Mouse (Mus musculus): Measurements from ENCODE around the gene Prrt1.

DNA sequence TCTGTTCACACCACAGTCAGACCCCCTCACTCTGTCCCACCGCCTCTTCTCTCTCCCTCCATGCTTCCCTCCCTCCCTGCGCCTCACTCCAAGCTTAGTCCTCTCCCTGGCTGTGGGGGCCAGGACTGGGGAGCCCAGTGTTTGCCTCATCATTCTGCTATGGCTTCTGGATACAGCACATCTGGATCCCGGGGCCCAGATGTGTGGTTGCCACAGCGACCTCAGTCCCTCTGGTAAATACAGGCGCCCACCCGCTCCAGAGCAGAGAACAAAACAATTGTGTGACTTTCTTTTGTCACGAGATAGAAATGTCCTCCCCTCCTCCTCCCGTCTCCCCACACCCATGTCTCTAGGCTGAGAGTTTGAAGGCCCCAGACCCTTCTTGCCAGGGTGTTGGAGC lies 27.3 kb downstream of the Prrt1 start:
- TF ChIP-seq EP300 (IDR thresholded peaks at IDR 0.05; ENCODE audit: low read depth in 1 of 2, low read length in 2 of 2) (no peak), UBTF (IDR thresholded peaks at IDR 0.05; ENCODE audit: borderline replicate concordance, insufficient read depth, low read depth, low read length) (no peak), POLR2AphosphoS5 (IDR thresholded peaks at IDR 0.05; ENCODE audit: borderline replicate concordance, low read depth, low read length) (no peak), TAL1 (IDR thresholded peaks at IDR 0.05; ENCODE audit: low read length) (no peak), CTCF (IDR thresholded peaks at IDR 0.05 in 2 of 3, conservative IDR thresholded peaks at IDR 0.05 in 1 of 3; ENCODE audit: control insufficient read depth in 1 of 3, insufficient read depth in 1 of 3, low read depth in 2 of 3, low read length in 3 of 3, poor library complexity in 1 of 3, severe bottlenecking in 1 of 3) (no peak)

Measured in MEL (cell line).